Mouse (Mus musculus): ENCODE results near the gene Ednrb. TPM values are rescaled to one million over a fixed set of nuclear protein-coding genes. Genes with fewer than 3 reads are reported as not detected.

Ednrb gene
- polyA plus RNA-seq, 1 experiment from 2014 or later = 0.17 TPM

- in situ Hi-C loops (cut with MboI; ENCODE audit: low pct_unique_long_range_greater_than_20kb) = no loop called here
- TF ChIP-seq CTCF (IDR thresholded peaks at IDR 0.05) = no peak
Measured at GRCm38 (mm10) chr14:103822590-103822989, 21.6 kb downstream of the Ednrb start.

GRCm38 (mm10) chr14:103816637-103817308 is 27.4 kb downstream of the Ednrb start:
- no peak for DNase-seq (ENCODE audit: low read depth, low spot score)
- ChIA-PET POLR2A (no interaction called here), CTCF (no interaction called here)
- in situ Hi-C loops (cut with MboI; ENCODE audit: low pct_unique_long_range_greater_than_20kb) = no loop called here
- ATAC-seq = no peak
- TF ChIP-seq CTCF (IDR thresholded peaks at IDR 0.05) = no peak
- H3K27me3 ChIP-seq = no peaks in the 10 kb centered on the region

More at GRCm38 (mm10) chr14:103822590-103822989, 21.6 kb downstream of the Ednrb start:
- H3K27me3 ChIP-seq = no peaks in the 10 kb centered on the region
- no peak for ATAC-seq
- POLR2A ChIA-PET = no interaction called here
- CTCF ChIA-PET = no interaction called here
- no peak for DNase-seq (ENCODE audit: low read depth, low spot score)

GRCm38 (mm10) chr14:103815542-103815941 is 28.7 kb downstream of the Ednrb start:
- H3K27me3 ChIP-seq = no peaks in the 10 kb centered on the region
- no peak for TF ChIP-seq CTCF (IDR thresholded peaks at IDR 0.05)
- ATAC-seq (no peak), DNase-seq (ENCODE audit: low read depth, low spot score) (no peak)
- ChIA-PET POLR2A (no interaction called here), CTCF (no interaction called here)
- in situ Hi-C loops (cut with MboI; ENCODE audit: low pct_unique_long_range_greater_than_20kb) = no loop called here

- no peak for TF ChIP-seq CTCF (IDR thresholded peaks at IDR 0.05)
- no peaks in the 10 kb centered on the region for H3K27me3 ChIP-seq
- in situ Hi-C loops (cut with MboI; ENCODE audit: low pct_unique_long_range_greater_than_20kb) = no loop called here
- DNase-seq (ENCODE audit: low read depth, low spot score) = no peak
- CTCF ChIA-PET = interaction anchor here (1.0 kb wide), 1 partner anchor 20 kb away, joined by 3 read pairs; no protein-coding TSS in a partner anchor
- ATAC-seq = no peak
- POLR2A ChIA-PET = no interaction called here
Measured at GRCm38 (mm10) chr14:103814015-103814691, 30.0 kb downstream of the Ednrb start.

GRCm38 (mm10) chr14:103813246-103813645 is 31.0 kb downstream of the Ednrb start:
- CTCF ChIA-PET = interaction anchor here (1.0 kb wide), 1 partner anchor 19 kb away, joined by 3 read pairs; no protein-coding TSS in a partner anchor
- POLR2A ChIA-PET = no interaction called here
- no peak for TF ChIP-seq CTCF (IDR thresholded peaks at IDR 0.05)
- ATAC-seq (no peak), DNase-seq (ENCODE audit: low read depth, low spot score) (no peak)
- H3K27me3 ChIP-seq = no peaks in the 10 kb centered on the region
- in situ Hi-C loops (cut with MboI; ENCODE audit: low pct_unique_long_range_greater_than_20kb) = no loop called here

GRCm38 (mm10) chr14:103811291-103811690 is 32.9 kb downstream of the Ednrb start:
- no peak for ATAC-seq
- POLR2A ChIA-PET = no interaction called here
- DNase-seq (ENCODE audit: low read depth, low spot score) = no peak

GRCm38 (mm10) chr14:103803907-103804659 is 40.1 kb downstream of the Ednrb start:
- DNase-seq (ENCODE audit: low read depth, low spot score) = no peak
- no peak for TF ChIP-seq CTCF (IDR thresholded peaks at IDR 0.05)
- POLR2A ChIA-PET = no interaction called here
- in situ Hi-C loops (cut with MboI; ENCODE audit: low pct_unique_long_range_greater_than_20kb) = no loop called here
- ATAC-seq = no peak
- peaks cover 18% of the 10 kb centered on the region for H3K27me3 ChIP-seq
- CTCF ChIA-PET = no interaction called here

More at GRCm38 (mm10) chr14:103811291-103811690, 32.9 kb downstream of the Ednrb start:
- CTCF ChIA-PET = no interaction called here
- in situ Hi-C loops (cut with MboI; ENCODE audit: low pct_unique_long_range_greater_than_20kb) = no loop called here
- no peak for TF ChIP-seq CTCF (IDR thresholded peaks at IDR 0.05)
- H3K27me3 ChIP-seq = no peaks in the 10 kb centered on the region

- no peak for TF ChIP-seq CTCF (IDR thresholded peaks at IDR 0.05)
- no peak for ATAC-seq
- H3K27me3 ChIP-seq = peaks cover 15% of the 10 kb centered on the region
Measured at GRCm38 (mm10) chr14:103797123-103797522, 47.1 kb downstream of the Ednrb start.

GRCm38 (mm10) chr14:103795591-103795990 is 48.6 kb downstream of the Ednrb start:
- in situ Hi-C loops (cut with MboI; ENCODE audit: low pct_unique_long_range_greater_than_20kb) = no loop called here
- DNase-seq (ENCODE audit: low read depth, low spot score) = no peak
- no peak for ATAC-seq
- ChIA-PET CTCF (no interaction called here), POLR2A (no interaction called here)
- H3K27me3 ChIP-seq = peaks cover 11% of the 10 kb centered on the region
- TF ChIP-seq CTCF (IDR thresholded peaks at IDR 0.05) = no peak

More at GRCm38 (mm10) chr14:103797123-103797522, 47.1 kb downstream of the Ednrb start:
- in situ Hi-C loops (cut with MboI; ENCODE audit: low pct_unique_long_range_greater_than_20kb) = no loop called here
- POLR2A ChIA-PET = no interaction called here
- CTCF ChIA-PET = no interaction called here
- no peak for DNase-seq (ENCODE audit: low read depth, low spot score)

GRCm38 (mm10) chr14:103793409-103793808 is 50.8 kb downstream of the Ednrb start:
- POLR2A ChIA-PET = no interaction called here
- no peak for DNase-seq (ENCODE audit: low read depth, low spot score)
- CTCF ChIA-PET = no interaction called here
- no peak for ATAC-seq
- H3K27me3 ChIP-seq = peaks cover 17% of the 10 kb centered on the region
- no peak for TF ChIP-seq CTCF (IDR thresholded peaks at IDR 0.05)
- in situ Hi-C loops (cut with MboI; ENCODE audit: low pct_unique_long_range_greater_than_20kb) = no loop called here

GRCm38 (mm10) chr14:103792726-103793125 is 51.5 kb downstream of the Ednrb start:
- ATAC-seq (no peak), DNase-seq (ENCODE audit: low read depth, low spot score) (no peak)
- H3K27me3 ChIP-seq = peaks cover 20% of the 10 kb centered on the region
- TF ChIP-seq CTCF (IDR thresholded peaks at IDR 0.05) = no peak
- in situ Hi-C loops (cut with MboI; ENCODE audit: low pct_unique_long_range_greater_than_20kb) = no loop called here
- CTCF ChIA-PET = interaction anchor here (1.1 kb wide), 1 partner anchor 45 kb away, joined by 3 read pairs; no protein-coding TSS in a partner anchor
- POLR2A ChIA-PET = no interaction called here

Data from Patski (cell line).